Mouse (Mus musculus) thymus, postnatal 25 days (tissue): ENCODE measurements at regions not wholly inside any gene's neighbourhood (a gene's known extent, or its start where the extent isn't known, plus 50 kb on each side); places are given as distances from the start of the nearest gene placed in this dataset.

Experiments
- DNase-seq: peaks from one replicate; pipeline ENCODE4 v3.0.0; 2022

GRCm38 (mm10) chr14:25137312-25137711 lies 321.7 kb upstream of the Zmiz1 start:
- no peak for DNase-seq

- DNase-seq, result no peak
Observed at GRCm38 (mm10) chr14:25138485-25138884, 320.5 kb upstream of the Zmiz1 start.

- no peak for DNase-seq
Observed at GRCm38 (mm10) chr14:25141933-25142332, 317.1 kb upstream of the Zmiz1 start.

- DNase-seq, result no peak
Observed at GRCm38 (mm10) chr14:25143051-25143450, 315.9 kb upstream of the Zmiz1 start.

GRCm38 (mm10) chr14:25147731-25148130 lies 311.3 kb upstream of the Zmiz1 start:
- DNase-seq, result no peak

- no peak for DNase-seq
Observed at GRCm38 (mm10) chr14:25150968-25151367, 308.0 kb upstream of the Zmiz1 start.

GRCm38 (mm10) chr14:25151485-25151884 lies 307.5 kb upstream of the Zmiz1 start:
- no peak for DNase-seq

GRCm38 (mm10) chr14:25153573-25153972 lies 305.4 kb upstream of the Zmiz1 start:
- DNase-seq, result no peak

GRCm38 (mm10) chr14:25154180-25154579 lies 304.8 kb upstream of the Zmiz1 start:
- DNase-seq, result no peak

- DNase-seq, result no peak
Observed at GRCm38 (mm10) chr14:25155008-25155783, 303.8 kb upstream of the Zmiz1 start.

GRCm38 (mm10) chr14:25156171-25156570 lies 302.8 kb upstream of the Zmiz1 start:
- peak; percentile 45 for DNase-seq

GRCm38 (mm10) chr14:25161684-25162321 lies 297.2 kb upstream of the Zmiz1 start:
- no peak for DNase-seq

GRCm38 (mm10) chr14:25166217-25166616 lies 292.8 kb upstream of the Zmiz1 start:
- DNase-seq, result no peak

- DNase-seq, result no peak
Observed at GRCm38 (mm10) chr14:25167604-25168003, 291.4 kb upstream of the Zmiz1 start.

- no peak for DNase-seq
Observed at GRCm38 (mm10) chr14:25168310-25168709, 290.7 kb upstream of the Zmiz1 start.

GRCm38 (mm10) chr14:25173281-25173680 lies 285.7 kb upstream of the Zmiz1 start:
- DNase-seq, result no peak

- DNase-seq, result no peak
Observed at GRCm38 (mm10) chr14:25173873-25174272, 285.1 kb upstream of the Zmiz1 start.

- DNase-seq, result no peak
Observed at GRCm38 (mm10) chr14:25174402-25174801, 284.6 kb upstream of the Zmiz1 start.

- peak; percentile 53 for DNase-seq
Observed at GRCm38 (mm10) chr14:25176206-25176605, 282.8 kb upstream of the Zmiz1 start.

- DNase-seq, result no peak
Observed at GRCm38 (mm10) chr14:25180126-25180525, 278.9 kb upstream of the Zmiz1 start.

- DNase-seq, result no peak
Observed at GRCm38 (mm10) chr14:25181406-25181805, 277.6 kb upstream of the Zmiz1 start.

GRCm38 (mm10) chr14:25184042-25184441 lies 274.9 kb upstream of the Zmiz1 start:
- DNase-seq, result no peak

GRCm38 (mm10) chr14:25184875-25185274 lies 274.1 kb upstream of the Zmiz1 start:
- DNase-seq, result no peak

GRCm38 (mm10) chr14:25185556-25185958 lies 273.4 kb upstream of the Zmiz1 start:
- no peak for DNase-seq
